Mouse (Mus musculus) right cerebral cortex, postnatal 25 days (tissue): Measurements from ENCODE around the gene Frem1.

ENCODE experiments used
- DNase-seq: peaks from one replicate; pipeline ENCODE4 v3.0.0; 2022

Frem1 gene

DNA sequence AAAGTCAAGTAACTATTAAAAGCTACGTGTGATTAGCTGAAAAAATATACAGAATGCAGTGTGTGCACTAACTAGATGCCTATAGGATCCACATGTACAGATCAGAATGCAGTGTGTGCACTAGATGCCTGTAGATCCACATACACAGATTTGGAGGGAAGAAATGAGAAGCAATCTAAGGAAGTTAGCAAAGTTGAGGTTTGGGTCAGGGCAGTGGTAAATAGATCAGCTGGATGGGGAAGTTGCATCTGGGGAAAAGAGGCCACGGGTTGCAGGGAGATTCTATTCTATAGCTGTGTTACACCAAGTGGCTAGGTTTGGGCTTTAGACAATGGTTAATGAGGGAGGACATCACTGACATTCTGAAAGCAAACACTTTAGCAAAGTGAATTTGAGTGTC, 133.5 kb downstream of the Frem1 start:
- no peak for DNase-seq

DNA sequence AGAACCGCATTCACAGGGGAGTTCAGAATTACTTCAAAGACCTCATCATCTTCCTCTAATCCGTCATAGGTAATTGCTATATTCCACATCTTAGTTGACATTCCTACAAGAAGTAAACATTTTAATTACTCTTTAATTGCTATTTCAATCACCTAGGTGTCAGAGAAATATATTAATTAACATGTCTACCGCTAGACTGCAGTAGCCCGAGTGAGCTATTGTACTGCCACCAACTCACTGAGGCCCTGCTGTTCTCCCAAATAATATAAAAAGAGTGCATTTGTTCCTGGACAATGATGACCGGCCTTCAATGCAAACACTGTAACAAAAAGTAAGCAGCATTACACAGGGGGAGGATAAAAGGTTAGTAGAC, 135.5 kb downstream of the Frem1 start:
- no peak for DNase-seq

DNA sequence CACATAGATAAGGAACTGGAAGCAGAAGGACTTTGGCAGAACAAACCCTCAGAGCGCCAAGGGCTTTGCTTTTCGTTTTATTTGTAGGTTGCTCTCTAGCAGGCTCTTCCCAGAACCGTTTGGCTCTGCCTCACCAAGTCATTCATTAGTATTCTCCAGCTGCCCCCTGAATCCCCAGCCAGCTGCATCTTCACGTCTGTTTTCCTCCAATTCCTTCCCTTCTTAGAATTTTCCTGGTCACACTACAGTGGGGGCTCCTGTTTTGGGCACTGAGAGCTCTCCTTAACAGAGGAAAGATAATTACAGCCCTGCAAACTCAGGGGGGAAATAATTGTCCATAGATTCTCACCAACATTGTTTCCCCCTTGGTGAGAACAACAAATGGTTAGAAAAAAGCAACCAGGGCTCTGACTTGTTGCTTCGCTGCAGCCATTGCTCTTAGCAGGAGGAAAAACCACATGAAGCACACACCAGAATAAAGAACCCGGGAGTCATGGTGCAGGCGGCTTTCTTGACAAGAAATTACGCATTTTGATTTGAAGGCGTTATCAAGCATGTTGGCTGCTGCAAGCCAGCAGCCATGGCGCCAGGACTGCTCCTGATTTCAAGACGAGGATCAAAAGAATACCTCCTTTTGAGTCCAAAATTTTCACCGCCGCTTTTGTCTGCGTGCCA, 136.0 kb downstream of the Frem1 start:
- DNase-seq: peak; percentile 5

DNA sequence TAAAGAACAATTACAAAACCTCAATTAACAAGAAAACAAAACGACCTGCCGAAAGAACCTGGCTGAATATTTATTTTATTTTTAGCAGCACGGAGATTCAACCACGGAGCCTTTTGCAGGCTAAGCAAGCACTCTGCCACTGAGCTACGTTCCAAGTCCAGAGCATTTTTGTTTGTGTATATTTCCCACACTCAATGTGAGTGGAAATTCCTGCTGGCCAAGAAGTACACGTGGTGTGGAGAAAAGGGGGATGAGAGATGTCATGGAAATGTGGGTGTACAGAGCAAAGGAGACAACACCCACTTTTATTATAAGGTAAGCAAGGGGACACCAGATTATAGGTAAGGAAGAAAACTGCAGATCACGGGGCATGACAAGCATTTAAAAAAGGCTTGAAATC, 136.6 kb downstream of the Frem1 start:
- no peak for DNase-seq

DNA sequence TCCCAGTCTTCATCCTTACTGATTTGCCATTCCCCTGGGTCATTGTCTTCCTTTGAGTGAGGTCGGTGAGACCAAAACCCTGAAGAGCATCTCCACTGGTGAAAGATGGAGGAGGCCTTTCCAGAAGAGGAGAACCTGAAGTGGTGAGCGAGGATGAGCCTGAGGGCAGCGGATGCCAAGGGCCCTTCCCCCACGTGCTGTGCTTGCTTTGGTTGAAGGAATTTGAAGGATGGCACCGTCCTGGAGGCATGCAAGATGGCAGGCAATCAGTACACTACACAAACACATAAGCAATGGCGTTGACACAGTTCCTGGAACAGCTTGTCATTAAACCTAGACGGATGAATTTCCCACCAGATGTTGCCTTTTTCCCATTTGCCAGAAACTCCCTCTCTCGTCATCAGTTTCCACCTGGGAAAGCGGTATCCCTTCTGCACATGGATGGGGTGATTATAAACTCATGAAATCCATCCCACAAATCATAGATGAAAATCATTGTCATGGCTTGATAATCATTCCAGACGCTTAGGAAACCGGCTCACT, 137.5 kb downstream of the Frem1 start:
- DNase-seq: no peak

DNA sequence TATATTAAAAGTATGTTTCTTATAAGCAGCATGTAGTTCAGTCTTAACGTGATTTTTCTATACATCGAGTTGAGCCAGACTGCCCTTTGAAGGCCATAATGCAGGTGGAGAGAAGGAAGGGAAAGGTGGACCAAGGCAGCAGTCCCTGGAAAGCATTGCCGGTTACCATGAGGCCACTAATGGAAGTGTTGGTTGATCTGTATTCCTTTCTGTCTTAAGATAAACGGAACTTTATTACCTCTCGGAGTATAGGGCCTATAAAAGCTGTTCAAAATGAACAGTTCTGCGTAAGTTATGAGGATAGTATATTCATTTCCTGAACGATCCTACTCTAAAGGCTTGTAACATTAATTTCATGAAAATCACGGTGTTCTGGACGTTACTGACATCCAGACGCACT, 156.9 kb downstream of the Frem1 start:
- no peak for DNase-seq

DNA sequence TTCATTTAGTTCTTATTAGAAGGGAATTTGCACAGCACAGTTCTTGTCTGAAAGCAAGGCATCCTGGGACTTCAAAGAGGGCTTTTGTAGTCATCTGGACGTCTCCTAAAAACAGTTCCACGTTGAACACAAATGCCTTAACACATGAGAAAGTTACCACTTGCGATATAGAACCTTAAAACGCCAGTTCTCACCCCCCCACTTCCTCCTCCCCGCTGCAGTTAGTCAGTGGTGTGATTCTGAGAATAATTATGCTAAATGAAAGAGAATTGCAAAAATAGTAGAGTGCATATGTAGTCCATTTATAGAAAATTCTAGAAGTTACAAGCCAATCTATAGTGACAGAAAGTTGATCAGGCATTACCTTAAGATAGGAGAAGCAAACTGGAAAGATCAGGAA, 159.9 kb downstream of the Frem1 start:
- no peak for DNase-seq

DNA sequence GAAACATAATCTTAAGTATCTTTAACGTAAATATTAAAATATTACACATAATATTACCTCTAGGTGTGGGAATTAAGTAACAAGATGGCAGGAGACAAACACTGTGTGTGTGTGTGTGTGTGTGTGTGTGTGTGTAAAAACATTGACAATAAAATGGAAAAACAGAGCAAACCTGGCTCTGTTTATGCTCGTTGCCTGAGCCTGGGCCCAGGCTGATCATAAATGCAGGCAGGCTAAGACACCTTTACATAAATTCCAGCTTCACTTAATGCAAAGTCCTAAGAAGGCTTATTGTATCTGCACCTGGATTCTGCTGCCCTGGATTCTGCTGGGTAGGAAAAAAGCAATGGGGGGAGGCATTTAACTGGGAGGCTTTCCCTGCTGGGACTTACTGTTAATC, 160.6 kb downstream of the Frem1 start:
- DNase-seq: no peak

DNA sequence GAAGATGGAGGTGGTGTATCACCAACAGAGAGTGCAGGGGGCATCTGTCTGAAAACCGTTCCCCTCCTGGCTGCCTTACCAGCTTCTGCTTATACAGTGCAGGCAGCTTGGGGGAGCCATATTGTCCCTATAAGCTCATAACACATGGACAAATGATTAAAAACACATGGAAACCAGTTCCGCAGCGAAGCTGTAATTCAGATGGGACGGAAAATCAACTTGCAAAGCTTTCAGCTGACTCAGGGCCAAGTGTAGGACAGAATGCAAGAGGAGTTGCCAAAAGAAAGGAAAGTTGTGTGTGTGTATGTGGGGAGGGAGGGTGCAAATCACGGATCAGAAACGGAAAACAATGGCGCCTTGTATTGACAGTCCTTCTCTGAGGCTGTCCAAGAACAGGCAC, 161.1 kb downstream of the Frem1 start:
- DNase-seq: peak; percentile 6

DNA sequence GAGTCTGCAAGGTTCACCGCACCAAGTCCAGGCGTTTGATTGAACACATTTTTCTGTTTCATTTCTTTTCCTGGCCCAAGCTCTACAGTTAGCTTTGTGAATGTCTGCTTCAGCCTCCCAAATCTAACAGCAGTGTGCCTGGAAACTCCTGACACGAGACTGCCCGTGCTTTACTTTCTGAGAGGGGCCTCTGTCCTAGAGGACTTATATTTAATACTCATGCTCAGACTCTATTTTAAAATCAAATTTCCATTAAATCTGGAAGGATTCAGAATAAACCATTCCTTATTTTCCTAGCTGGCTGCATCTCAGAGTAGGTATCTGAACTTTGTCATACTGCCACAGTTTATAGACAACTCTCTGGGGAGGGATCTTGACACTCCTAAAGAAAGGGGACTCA, 161.6 kb downstream of the Frem1 start:
- DNase-seq: no peak

DNA sequence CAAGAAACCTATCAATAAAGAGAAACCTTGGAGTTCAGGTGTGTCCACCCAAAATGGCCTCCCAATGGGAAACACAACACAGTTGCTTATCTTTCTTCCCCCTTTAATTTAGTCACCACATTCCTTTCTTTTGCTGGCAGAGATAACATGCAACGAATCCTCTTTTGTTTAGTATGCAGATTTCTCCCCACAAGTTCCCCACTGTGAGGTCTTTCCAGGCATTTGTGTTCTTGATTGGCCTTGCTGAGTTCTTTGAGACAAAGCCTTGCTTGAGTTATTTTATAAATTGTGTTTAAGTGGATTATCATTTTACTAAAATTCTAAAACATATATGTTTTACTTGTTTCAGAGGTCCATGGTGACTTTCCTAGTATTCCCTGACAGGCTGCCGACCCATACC, 166.0 kb downstream of the Frem1 start:
- DNase-seq: no peak

DNA sequence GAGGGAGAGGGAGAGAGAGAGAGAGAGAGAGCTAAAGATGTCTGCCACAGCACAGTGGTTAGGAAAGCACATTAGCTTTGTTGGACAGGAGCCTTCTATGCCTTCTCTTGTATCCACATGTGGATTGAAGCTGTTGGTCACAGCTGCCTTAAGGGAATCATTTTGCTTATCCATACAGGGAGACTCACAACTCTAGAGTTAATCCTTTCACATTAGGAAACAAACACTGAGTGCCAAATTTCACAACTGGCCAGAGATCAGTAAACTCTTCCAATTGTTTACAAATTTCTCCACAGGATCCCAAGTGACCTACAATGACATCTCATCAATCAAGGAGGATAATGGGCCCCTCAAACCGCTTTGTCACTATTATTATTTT, 166.6 kb downstream of the Frem1 start:
- no peak for DNase-seq

DNA sequence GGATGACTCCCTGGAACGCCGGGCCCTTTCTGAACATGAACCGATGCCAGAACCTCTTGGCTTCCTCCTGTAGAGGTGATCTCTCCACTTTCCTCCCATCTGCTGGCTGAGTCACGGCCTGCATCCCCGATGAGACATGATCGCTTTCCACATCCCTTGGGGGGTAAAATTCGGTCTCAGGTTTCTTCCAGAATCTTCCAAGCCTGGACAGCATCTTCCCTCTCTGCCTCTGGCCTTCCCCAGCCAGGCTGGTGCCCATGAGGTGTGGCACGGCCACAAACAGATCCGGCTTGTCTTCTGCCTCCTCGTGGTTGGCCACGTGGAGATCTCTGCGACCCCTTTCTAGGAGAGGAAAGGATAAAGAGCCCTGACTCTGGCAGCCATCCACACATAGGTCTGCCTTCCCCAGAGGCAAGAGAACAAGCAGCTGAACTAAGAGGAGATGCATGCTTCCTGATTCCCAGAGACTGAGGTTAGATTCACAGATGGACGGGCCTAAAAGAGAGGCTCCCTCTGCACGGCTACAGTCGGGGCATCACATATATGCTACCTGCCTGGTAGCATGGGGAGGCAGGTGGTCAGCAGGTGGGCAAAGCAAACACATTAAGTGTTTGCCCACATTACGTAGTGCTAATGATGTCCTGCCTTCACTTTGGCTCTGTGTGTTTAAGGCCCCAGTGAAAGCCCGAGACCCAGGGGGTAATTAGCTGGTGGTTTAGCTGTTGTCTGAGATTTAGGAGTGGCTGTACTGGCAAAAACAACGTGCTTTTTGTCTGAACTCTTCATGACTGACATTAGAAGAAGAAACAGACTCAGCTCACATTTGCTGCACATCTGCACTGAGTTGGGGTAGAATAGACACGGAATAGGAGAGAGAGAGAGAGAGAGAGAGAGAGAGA, 167.3 kb downstream of the Frem1 start, which contains the start of gene Cer1:
Gene Cer1 (minus strand): TSS at position 513 of the 899 bp plus-strand sequence.
- no peak for DNase-seq

DNA sequence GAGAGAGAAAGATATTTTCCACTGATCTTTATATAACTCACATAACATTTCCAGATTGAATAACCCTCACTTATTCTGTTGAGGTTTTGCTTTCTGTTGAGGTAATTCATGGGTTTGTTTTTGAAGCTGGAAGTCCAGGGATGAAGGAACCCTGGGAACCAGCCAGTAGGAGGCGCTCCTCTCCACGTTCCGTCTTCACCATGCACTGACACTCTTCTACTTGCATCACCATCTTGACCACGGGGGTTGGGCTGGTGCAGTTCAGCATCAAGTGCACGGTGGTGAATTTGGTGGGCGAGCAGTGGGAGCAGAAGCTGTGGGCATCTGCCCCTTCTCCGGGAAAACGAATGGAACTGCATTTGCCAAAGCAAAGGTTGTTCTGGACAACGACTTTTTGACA, 169.6 kb downstream of the Frem1 start:
- no peak for DNase-seq

DNA sequence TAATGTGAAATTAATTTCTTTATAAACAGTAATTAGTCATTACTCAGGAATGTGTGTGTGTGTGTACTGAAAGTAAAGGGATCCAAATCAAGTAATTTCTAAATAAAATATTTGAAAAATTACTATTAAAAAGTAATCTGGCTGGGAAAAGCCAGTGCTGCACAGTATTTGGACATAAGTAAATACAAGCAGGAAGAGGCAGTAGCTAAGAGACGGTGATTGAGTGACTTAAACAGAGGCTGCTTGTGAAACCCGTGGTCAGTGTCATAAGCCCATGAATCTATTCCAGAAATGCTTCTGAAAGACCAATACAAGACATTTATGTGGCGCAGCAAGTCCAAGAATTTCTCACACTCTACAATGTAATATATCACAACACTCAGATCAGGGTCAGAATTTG, 170.8 kb downstream of the Frem1 start:
- no peak for DNase-seq

DNA sequence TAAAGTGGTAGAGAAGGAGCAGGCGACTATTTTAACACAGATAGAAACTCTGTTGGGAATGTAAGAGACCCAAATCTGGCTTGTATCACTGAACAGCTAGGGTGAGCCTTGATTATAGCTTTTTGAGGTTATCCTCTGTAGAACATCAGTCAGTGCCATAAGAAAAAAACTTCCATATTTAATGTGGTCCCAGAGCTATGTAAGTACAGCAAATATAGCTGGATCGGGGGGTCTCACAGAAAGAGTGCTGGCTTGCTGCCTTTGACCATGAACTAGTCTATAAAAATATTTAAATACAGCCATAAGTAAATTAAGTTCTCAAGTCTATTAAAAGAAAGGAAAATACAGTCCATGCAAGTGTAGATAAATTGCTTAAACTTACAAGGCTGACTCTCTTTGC, 171.9 kb downstream of the Frem1 start:
- no peak for DNase-seq

DNA sequence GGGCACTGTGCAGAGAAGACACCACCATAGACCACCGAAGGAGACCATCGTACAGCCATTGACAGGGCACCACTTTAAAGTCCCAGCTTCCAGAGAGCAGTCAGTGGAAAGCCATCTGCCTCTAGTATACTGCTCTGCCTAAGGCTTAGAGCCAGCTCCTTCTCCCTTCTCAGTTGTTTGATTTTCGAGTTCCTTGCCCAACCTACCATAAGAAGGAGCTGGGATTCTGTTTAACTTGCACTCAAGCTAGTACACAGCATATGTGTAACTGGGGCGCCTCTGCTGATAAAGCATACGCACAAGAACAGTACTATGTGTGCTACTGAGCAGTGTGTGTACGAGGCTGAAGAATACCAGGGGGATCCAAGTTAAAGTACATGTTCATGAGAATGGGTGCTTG, 173.0 kb downstream of the Frem1 start:
- DNase-seq: no peak

DNA sequence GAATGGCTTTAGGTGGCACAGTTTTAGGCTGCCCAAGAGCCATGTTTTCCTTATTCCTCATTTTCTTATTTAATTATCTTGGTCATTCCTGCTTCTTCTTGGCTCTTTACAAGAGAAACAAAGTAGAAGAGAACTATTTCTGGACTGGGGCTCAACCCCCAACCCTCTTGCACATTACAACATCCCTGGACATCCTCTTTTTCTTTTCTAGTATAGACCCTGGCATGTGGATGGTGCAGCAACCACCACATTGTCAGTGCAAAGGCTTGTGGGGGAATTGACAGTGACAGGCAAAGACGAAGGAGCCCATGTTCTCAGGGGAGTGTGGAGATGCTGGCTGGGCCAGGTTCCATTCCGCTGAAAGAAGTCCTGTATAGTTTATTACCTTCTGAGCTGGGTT, 175.5 kb downstream of the Frem1 start:
- no peak for DNase-seq

DNA sequence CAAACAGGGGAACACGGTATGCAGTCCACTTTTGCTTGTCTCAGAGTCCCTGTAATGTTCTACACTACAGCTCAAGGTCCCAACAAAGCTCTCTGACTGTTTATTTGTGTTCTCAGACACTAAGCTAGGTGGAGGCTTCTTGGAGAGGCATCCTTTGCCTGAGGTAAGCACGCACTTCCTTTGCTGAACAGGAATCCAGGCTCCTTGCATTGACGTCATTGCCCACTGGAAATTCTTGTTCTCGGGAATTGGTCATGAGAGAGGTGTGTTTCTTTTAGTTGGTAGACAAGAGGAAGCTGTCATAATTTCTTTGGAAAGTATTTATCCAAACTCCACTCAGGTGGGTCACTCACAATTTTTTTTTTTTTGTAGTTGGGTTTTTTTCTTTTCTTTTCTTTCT, 176.6 kb downstream of the Frem1 start:
- no peak for DNase-seq

DNA sequence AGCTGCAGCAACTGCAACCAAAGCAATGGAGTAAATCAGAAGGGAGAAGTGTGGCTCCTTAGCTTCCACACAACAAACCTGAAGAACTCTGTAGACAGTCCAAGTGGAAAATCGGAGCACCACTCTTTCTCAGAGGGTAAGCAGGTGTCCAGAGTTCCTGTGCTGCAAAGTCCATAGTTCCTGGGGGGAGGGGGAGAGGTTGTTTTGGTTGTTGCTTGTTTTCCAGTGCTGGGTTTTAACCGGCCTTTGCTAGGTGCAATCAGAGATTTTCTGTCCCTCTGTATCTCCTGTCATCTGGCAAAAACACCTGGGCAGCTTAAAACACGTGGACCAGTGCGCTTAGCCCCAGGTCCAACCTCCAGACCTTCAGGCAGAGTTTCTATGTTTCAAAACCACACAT, 177.3 kb downstream of the Frem1 start:
- DNase-seq: no peak

DNA sequence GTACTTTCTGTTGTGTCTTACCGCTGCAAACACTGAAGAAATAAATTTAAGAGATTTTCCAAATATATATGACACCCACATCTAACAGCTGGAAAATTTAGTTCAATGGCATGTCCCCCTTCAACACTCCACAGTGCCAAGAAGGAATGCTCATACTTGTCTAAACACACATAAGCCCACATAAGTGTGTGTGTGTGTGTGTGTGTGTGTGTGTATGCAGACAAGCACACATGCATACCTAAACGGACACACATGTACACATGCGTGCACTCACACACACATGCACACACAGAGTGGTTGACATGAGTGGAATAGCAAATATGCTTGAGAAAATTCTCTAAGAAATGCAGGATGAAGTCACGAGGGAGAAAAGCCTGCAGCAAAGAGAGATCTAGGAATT, 179.6 kb downstream of the Frem1 start:
- no peak for DNase-seq

DNA sequence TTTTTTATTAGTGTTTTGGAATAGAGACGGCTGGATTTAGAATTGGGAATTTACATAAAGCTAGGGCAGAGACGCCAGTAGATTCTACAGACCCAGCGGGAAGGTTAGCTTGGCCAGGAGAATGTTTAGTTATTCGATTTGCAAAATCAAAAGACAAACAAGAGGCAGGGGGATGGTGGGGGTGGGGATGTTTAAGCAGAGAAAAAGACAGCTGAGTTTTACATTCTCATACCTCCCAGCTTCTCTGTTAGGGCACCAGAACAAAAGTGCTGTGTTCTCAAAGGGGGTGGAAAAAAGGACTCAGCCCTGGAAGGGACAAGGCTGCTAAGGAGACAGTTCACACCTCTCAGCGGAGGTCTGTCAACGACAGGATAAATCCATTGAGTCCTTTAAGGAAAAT, 180.0 kb downstream of the Frem1 start:
- DNase-seq: no peak

DNA sequence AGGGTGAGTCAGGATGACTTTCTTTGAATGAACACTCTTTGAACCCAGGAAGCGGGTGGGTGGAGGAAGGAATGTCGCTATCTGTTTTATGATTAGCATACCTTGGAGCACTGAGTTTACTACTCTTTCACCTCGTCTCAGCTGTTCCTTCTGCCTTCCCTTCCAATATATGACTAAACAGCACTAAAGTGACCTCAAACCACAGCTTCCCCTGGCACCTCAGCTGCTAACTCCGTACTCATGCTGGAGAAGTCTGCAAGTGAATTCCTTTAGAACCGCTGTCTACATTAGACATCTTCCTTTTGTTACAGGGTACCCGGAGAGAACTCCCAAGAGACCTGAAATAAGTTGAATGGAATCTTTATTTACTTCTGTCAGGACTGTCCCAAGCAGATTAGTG, 181.2 kb downstream of the Frem1 start:
- no peak for DNase-seq

DNA sequence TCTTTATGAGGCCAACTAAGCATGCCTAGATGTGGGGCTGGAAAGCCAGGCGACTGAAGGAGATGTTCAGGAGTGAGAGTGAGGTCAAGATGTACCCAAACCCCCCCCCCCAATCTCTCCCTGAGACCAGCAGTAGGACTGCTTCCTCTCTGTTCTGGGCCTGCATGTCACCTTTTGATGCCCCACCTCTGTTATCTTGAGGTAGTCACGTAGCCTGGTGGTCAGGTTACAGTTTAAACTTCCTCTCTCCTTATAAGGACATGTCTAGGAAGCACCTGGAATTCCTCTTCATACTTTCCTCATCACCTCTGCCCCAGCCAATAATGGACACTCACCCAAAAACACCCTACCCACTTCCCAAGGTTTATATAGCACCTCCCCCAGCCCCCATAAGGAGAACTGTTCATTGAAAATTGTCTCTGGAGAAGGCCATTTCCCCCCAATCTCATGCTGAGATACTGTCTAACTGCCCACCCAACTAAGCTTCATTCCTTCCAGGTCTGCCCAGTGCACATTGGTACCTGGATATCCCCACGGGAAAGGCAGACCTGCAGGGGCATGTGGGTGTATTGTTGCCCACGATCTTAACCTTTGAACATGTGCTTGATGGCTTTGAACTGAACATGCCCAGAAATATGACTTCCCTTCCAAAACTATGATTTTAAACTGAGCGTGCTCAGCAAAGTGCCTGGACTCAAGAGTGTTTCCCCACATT, 184.3 kb downstream of the Frem1 start:
- no peak for DNase-seq
